Mouse (Mus musculus) lung, embryonic 14.5 days (tissue): Measurements from ENCODE around the gene Ppt1. TPM values are rescaled to one million over a fixed set of nuclear protein-coding genes. Genes with fewer than 3 reads are reported as not detected.

Source experiments
- ATAC-seq: fragments of 200-750 bp; cut with Nextera tagmentation; 2 replicates; pipeline ENCODE4 v1.8.0; 2017; ENCODE audit warnings: mild to moderate bottlenecking, moderate TSS enrichment, moderate library complexity; ENCODE audit not compliant: insufficient read depth
- DNase-seq: peaks from one replicate; pipeline ENCODE4 v3.0.0-alpha.2; 2015
- H3K27ac ChIP-seq: fragments of 300-500 bp; sonication (generic); 2 replicates; pipeline ENCODE4 v1.5.1; 2014; ENCODE audit warnings: low read depth, mild to moderate bottlenecking, moderate library complexity
- H3K27me3 ChIP-seq: fragments of 300-500 bp; sonication (generic); 2 replicates; pipeline ENCODE4 v1.6.1; 2014; ENCODE audit warnings: low read length, control low read depth; ENCODE audit not compliant: insufficient read depth
- H3K36me3 ChIP-seq: fragments of 300-500 bp; sonication (generic); 2 replicates; pipeline ENCODE4 v1.6.1; 2014; ENCODE audit warnings: control low read depth; ENCODE audit not compliant: insufficient read depth
- H3K4me1 ChIP-seq: fragments of 300-500 bp; sonication (generic); 2 replicates; pipeline ENCODE4 v1.6.1; 2014; ENCODE audit warnings: antibody characterized with exemption, control low read depth; ENCODE audit not compliant: insufficient read depth
- H3K4me2 ChIP-seq: fragments of 300-500 bp; sonication (generic); 2 replicates; pipeline ENCODE4 v1.6.1; 2014; ENCODE audit warnings: mild to moderate bottlenecking
- H3K4me3 ChIP-seq: fragments of 300-500 bp; sonication (generic); 2 replicates; pipeline ENCODE4 v1.5.1; 2014; ENCODE audit warnings: low read depth, low read length
- H3K9ac ChIP-seq: fragments of 300-500 bp; sonication (generic); 2 replicates; pipeline ENCODE4 v1.6.1; 2014
- H3K9me3 ChIP-seq: fragments of 300-500 bp; sonication (generic); 2 replicates; pipeline ENCODE4 v1.6.1; 2016; ENCODE audit warnings: low read depth, low read length, control low read depth
- CTCF ChIP-seq: IDR thresholded peaks from 2 replicates; pipeline ENCODE4 v1.5.1; 2016; ENCODE audit warnings: antibody characterized with exemption, low read depth
- WGBS: fragments of 180-500 bp; shearing (Covaris S2); extraction: QIAGEN DNeasy Blood & Tissue Kit; methylation state at CpG from one replicate; pipeline ENCODE4 v1.1.7; 2014; 5-methylcytosine and 5-hydroxymethylcytosine counted together
- polyA plus RNA-seq: library from polyadenylated mRNA; unstranded; fragments of >200 nt; fragmentation: Nextera tagmentation; extraction: Ambion mirVana; gene quantifications from 2 replicates; pipeline ENCODE4 v1.2.1, GENCODE M21; 2014

The Ppt1 gene
- polyA plus RNA-seq, 1 experiment from 2014 or later, result 65.7 TPM

- no peak overlapping the region for H3K27ac ChIP-seq
- H3K36me3 ChIP-seq, result 0 out of 2 replicates have a peak, but pooled peaks cover 7% of the 10 kb centered on the region
- no peaks in the 10 kb centered on the region for H3K27me3 ChIP-seq
- no peak for TF ChIP-seq CTCF
- no peaks in the 10 kb centered on the region for H3K9me3 ChIP-seq
- no peak overlapping the region for H3K9ac ChIP-seq
- H3K4me3 ChIP-seq, result no peak overlapping the region
- ATAC-seq (no peak), DNase-seq (no peak)
- no peak overlapping the region for H3K4me2 ChIP-seq
- 71% methylated on average over 3 of the region's 3 CpGs for WGBS
- H3K4me1 ChIP-seq, result peaks cover 13% of the 10 kb centered on the region
These were observed 46.5 kb downstream of the Ppt1 start for GRCm38 (mm10) chr4:122882544-122882943.

GRCm38 (mm10) chr4:122883294-122883693, 47.3 kb downstream of the Ppt1 start:
- H3K4me3 ChIP-seq, result no peak overlapping the region
- TF ChIP-seq CTCF, result no peak

GRCm38 (mm10) chr4:122884051-122884450, 48.0 kb downstream of the Ppt1 start:
- H3K9ac ChIP-seq, result peak overlapping the region; percentile 8
- H3K4me1 ChIP-seq, result peaks cover 13% of the 10 kb centered on the region
- peak overlapping the region; percentile 15; the same call in 1 of the 2 replicates for H3K27ac ChIP-seq
- ATAC-seq, result no peak
- H3K4me2 ChIP-seq, result peak overlapping the region; percentile 74
- no peak for TF ChIP-seq CTCF
- H3K27me3 ChIP-seq, result no peaks in the 10 kb centered on the region
- no peak for DNase-seq
- H3K4me3 ChIP-seq, result peak overlapping the region; percentile 87; the same call in 1 of the 2 replicates
- 54% methylated on average over 2 of the region's 2 CpGs for WGBS
- 0 out of 2 replicates have a peak, but pooled peaks cover 4% of the 10 kb centered on the region for H3K36me3 ChIP-seq
- H3K9me3 ChIP-seq, result no peaks in the 10 kb centered on the region

More at GRCm38 (mm10) chr4:122883294-122883693, 47.3 kb downstream of the Ppt1 start:
- 86% methylated on average over 3 of the region's 3 CpGs for WGBS
- H3K27ac ChIP-seq, result no peak overlapping the region
- H3K9ac ChIP-seq, result no peak overlapping the region
- H3K4me2 ChIP-seq, result peak overlapping the region; percentile 74
- ATAC-seq, result no peak
- peaks cover 13% of the 10 kb centered on the region for H3K4me1 ChIP-seq
- DNase-seq, result no peak
- H3K9me3 ChIP-seq, result no peaks in the 10 kb centered on the region
- H3K36me3 ChIP-seq, result 0 out of 2 replicates have a peak, but pooled peaks cover 7% of the 10 kb centered on the region
- H3K27me3 ChIP-seq, result no peaks in the 10 kb centered on the region

GRCm38 (mm10) chr4:122884481-122885340, 48.7 kb downstream of the Ppt1 start:
- DNase-seq (peak; percentile 34), ATAC-seq (no peak)
- 26% methylated on average over 12 of the region's 12 CpGs for WGBS
- peak overlapping the region; percentile 100; the same call in 1 of the 2 replicates for H3K27ac ChIP-seq
- peak overlapping the region; percentile 87 for H3K4me3 ChIP-seq
- H3K9ac ChIP-seq, result peak overlapping the region; percentile 82
- 0 out of 2 replicates have a peak, but pooled peaks cover 3% of the 10 kb centered on the region for H3K36me3 ChIP-seq
- peak overlapping the region; percentile 74 for H3K4me2 ChIP-seq
- H3K9me3 ChIP-seq, result no peaks in the 10 kb centered on the region
- peaks cover 13% of the 10 kb centered on the region for H3K4me1 ChIP-seq
- TF ChIP-seq CTCF, result no peak
- H3K27me3 ChIP-seq, result no peaks in the 10 kb centered on the region

- TF ChIP-seq CTCF, result no peak
- under 1% methylated on average over 49 of the region's 49 CpGs for WGBS
- ATAC-seq, result peak; percentile 96
These were observed 49.9 kb downstream of the Ppt1 start, which contains the start of gene Cap1 for GRCm38 (mm10) chr4:122885768-122886578. TSS of gene Cap1 (minus strand) at chr4:122886056.

GRCm38 (mm10) chr4:122886579-122887254, 50.7 kb downstream of the Ppt1 start:
- H3K27me3 ChIP-seq, result no peaks in the 10 kb centered on the region
- no peaks in the 10 kb centered on the region for H3K9me3 ChIP-seq
- no peak for TF ChIP-seq CTCF
- peak overlapping the region; percentile 74 for H3K4me2 ChIP-seq
- H3K4me1 ChIP-seq, result peaks cover 13% of the 10 kb centered on the region
- no peak for DNase-seq
- WGBS, result 4% methylated on average over 19 of the region's 19 CpGs
- H3K27ac ChIP-seq, result peak overlapping the region; percentile 100
- peak overlapping the region; percentile 87 for H3K4me3 ChIP-seq
- H3K36me3 ChIP-seq, result 0 out of 2 replicates have a peak, but pooled peaks cover 3% of the 10 kb centered on the region
- H3K9ac ChIP-seq, result peak overlapping the region; percentile 82
- no peak for ATAC-seq

More at GRCm38 (mm10) chr4:122885768-122886578, 49.9 kb downstream of the Ppt1 start, which contains the start of gene Cap1:
- Histone ChIP-seq H3K9ac (peak within 1 kb of the TSS; percentile 82), H3K27ac (peak within 1 kb of the TSS; percentile 100), H3K4me1 (peaks cover 13% of the 10 kb centered on the region), H3K36me3 (0 out of 2 replicates have a peak, but pooled peaks cover 3% of the 10 kb centered on the region), H3K9me3 (no peaks in the 10 kb centered on the region), H3K4me2 (peak within 1 kb of the TSS; percentile 74), H3K27me3 (no peaks in the 10 kb centered on the region), H3K4me3 (peak within 1 kb of the TSS; percentile 87)
- peak; percentile 99 for DNase-seq
